Mouse (Mus musculus) C2C12 (cell line): ENCODE results near the gene Sf1. TPM values are rescaled to one million over a fixed set of nuclear protein-coding genes. Genes with fewer than 3 reads are reported as not detected.

Experiments
- H3K27me3 ChIP-seq: one replicate; pipeline ENCODE4 v1.6.1; 2011; ENCODE audit not compliant: control insufficient read depth, insufficient read depth, insufficient read length
- H3K36me3 ChIP-seq: one replicate; pipeline ENCODE4 v1.6.1; 2011; ENCODE audit not compliant: control insufficient read depth, insufficient read depth
- H3K4me3 ChIP-seq: one replicate; pipeline ENCODE4 v1.5.1; 2011; ENCODE audit warnings: mild to moderate bottlenecking, control low read depth; ENCODE audit not compliant: poor library complexity, insufficient read depth, severe bottlenecking
- H3K79me2 ChIP-seq: one replicate; pipeline ENCODE4 v1.6.1; 2011; ENCODE audit not compliant: control insufficient read depth, insufficient read depth
- H3K79me3 ChIP-seq: one replicate; pipeline ENCODE4 v1.6.1; 2011; ENCODE audit warnings: low read depth, control low read depth
- H3ac ChIP-seq: one replicate; pipeline ENCODE3; 2011; ENCODE audit warnings: low read depth; ENCODE audit not compliant: control insufficient read depth, insufficient read length
- CEBPB ChIP-seq: IDR thresholded peaks from one replicate; pipeline ENCODE4 v1.6.1; 2011; ENCODE audit warnings: low read depth, mild to moderate bottlenecking, control low read depth, moderate library complexity
- CTCF ChIP-seq: IDR thresholded peaks from one replicate; pipeline ENCODE4 v1.5.1; 2011; ENCODE audit not compliant: control insufficient read depth, insufficient read depth, insufficient read length
- FOSL1 ChIP-seq: IDR thresholded peaks from one replicate; pipeline ENCODE4 v1.8.0; 2011; ENCODE audit warnings: mild to moderate bottlenecking, low read length; ENCODE audit not compliant: poor library complexity, insufficient read depth, severe bottlenecking
- MAX ChIP-seq: IDR thresholded peaks from one replicate; pipeline ENCODE4 v1.6.1; 2011; ENCODE audit warnings: mild to moderate bottlenecking, control low read depth
- MYOD1 ChIP-seq: IDR thresholded peaks from one replicate; pipeline ENCODE4 v1.6.1; 2011; ENCODE audit warnings: low read depth; ENCODE audit not compliant: control insufficient read depth, insufficient read length
- MYOG ChIP-seq: IDR thresholded peaks from one replicate; pipeline ENCODE4 v1.6.1; 2011; ENCODE audit not compliant: control insufficient read depth, insufficient read length; ENCODE audit errors: extremely low read depth
- USF1 ChIP-seq: IDR thresholded peaks from one replicate; pipeline ENCODE4 v1.6.1; 2011; ENCODE audit warnings: low read depth, mild to moderate bottlenecking, control low read depth, moderate library complexity
- polyA plus RNA-seq: library from polyadenylated mRNA; unstranded; fragments of >200 nt; fragmentation: generic; extraction: Trizol; gene quantifications from one replicate; pipeline ENCODE4 v1.2.1, GENCODE M21; 2012; ENCODE audit warnings: missing spikeins

Sf1 gene
- polyA plus RNA-seq, 1 experiment = 138 TPM

DNA sequence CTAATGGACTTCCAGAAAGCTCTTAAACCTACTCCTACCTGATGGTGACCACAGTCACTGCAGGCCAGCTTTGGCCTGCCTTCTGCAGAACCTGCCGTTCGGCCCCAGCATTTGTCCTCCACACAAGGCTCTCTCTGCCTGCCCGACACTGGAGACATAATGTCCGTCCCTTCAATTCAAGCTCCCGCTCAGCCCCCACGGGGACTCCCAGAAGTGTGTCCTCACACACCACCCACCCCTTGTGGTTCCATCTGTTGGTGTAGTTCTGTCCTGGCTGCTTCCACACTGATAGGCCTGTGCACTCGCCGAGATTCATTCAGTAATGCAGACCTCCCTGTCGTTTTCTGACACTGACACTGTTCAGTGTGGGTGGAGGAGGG, 57.7 kb downstream of the Sf1 start:
- no peak for TF ChIP-seq USF1
- TF ChIP-seq MYOG = no peak
- TF ChIP-seq CEBPB = no peak
- no peak for TF ChIP-seq MAX
- TF ChIP-seq FOSL1 = no peak
- no peak for TF ChIP-seq CTCF
- no peak for TF ChIP-seq MYOD1
- Histone ChIP-seq H3K79me2 (no peaks in the 10 kb centered on the region), H3K27me3 (peaks cover 82% of the 10 kb centered on the region), H3ac (no peak overlapping the region), H3K79me3 (no peaks in the 10 kb centered on the region), H3K4me3 (no peak overlapping the region), H3K36me3 (no peaks in the 10 kb centered on the region)

DNA sequence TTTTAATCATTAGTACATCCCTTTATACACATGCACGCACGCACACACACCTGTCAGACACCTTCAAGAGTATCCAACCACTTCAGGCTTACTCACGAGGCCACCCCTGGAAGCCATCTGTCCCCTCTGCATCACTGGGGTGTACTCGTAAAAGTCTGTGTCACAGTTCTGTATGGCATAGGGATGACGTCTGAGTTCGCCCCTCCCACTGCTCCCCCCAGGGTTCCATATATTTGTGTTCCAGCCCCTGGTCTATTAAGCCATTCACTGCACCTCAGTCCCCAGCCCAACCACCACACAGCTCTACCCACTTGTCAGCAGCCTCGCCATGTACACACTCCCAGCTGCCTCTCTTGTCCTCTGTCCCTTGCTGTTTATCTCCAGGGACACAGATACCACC, 58.5 kb downstream of the Sf1 start:
- no peaks in the 10 kb centered on the region for H3K36me3 ChIP-seq
- no peak overlapping the region for H3K4me3 ChIP-seq
- no peak overlapping the region for H3ac ChIP-seq
- H3K79me2 ChIP-seq = no peaks in the 10 kb centered on the region
- TF ChIP-seq MAX (no peak), CEBPB (no peak), MYOD1 (no peak), USF1 (no peak), FOSL1 (no peak), MYOG (no peak), CTCF (no peak)
- peaks cover 74% of the 10 kb centered on the region for H3K27me3 ChIP-seq
- no peaks in the 10 kb centered on the region for H3K79me3 ChIP-seq

DNA sequence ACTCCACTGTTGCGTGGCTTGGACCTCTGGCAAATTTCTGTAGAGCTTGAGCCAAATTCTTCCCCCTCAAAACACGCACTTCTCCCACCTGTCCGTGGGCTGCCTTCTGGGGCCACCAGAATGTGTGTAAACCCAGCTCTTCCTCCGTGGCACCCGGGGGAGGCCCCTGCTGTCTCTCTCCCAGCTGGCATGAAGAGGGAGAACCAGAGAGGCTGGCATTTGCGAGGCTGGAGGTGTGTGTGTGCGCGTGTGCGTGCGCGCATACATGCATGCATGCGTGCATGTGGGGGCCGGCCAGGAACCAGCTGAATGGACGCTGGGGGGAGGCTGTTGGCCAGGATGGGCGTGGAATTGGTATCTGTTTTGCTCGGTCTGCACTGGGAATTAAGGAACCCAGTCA, 59.8 kb downstream of the Sf1 start:
- TF ChIP-seq CEBPB = no peak
- TF ChIP-seq MYOG = no peak
- TF ChIP-seq MAX = no peak
- TF ChIP-seq CTCF = no peak
- TF ChIP-seq FOSL1 = no peak
- no peak for TF ChIP-seq MYOD1
- TF ChIP-seq USF1 = no peak
- Histone ChIP-seq H3K36me3 (no peaks in the 10 kb centered on the region), H3K27me3 (peaks cover 76% of the 10 kb centered on the region), H3ac (no peak overlapping the region), H3K4me3 (no peak overlapping the region), H3K79me2 (no peaks in the 10 kb centered on the region), H3K79me3 (no peaks in the 10 kb centered on the region)

DNA sequence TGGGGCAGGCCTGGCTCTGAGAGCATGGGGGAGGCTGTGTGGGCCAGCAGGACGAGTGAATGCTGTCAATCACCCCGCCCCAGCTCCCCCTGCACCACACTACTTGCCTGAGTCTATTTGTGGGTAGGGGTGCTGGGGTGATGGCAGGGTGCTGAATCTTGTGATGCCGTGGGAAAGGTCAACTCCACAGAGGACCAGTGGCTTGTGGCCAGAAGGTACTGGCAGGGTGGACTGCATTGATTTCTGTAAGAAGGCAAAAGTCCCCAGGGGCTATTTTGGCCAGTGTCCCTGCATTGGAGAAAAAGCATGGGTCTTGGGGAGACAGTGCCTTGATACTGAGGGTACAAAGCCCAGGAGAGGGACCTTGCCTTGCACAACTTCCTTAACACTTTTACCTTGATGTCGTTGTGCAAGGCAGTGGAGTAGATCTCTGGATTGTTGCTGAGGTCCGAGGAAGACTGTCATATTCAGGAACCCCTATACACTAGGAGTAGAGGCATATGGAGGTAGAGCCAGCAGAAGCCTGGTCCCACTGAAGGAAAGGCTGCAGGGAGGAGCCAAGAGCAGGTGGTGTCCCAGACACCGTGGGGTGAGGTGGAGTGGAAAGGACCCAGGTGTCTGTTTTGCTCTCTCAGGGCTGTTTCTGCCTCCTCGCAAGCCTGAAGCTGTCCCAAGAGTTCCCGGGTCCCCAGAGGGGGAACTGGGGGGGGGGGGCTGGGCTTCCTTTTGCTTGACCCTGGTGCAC, 60.8 kb downstream of the Sf1 start:
- Histone ChIP-seq H3K79me3 (no peaks in the 10 kb centered on the region), H3K79me2 (no peaks in the 10 kb centered on the region), H3K36me3 (no peaks in the 10 kb centered on the region), H3ac (no peak overlapping the region), H3K27me3 (peaks cover 76% of the 10 kb centered on the region), H3K4me3 (no peak overlapping the region)
- TF ChIP-seq CEBPB (no peak), MYOG (no peak), FOSL1 (no peak), MAX (no peak), USF1 (no peak), MYOD1 (no peak), CTCF (no peak)

DNA sequence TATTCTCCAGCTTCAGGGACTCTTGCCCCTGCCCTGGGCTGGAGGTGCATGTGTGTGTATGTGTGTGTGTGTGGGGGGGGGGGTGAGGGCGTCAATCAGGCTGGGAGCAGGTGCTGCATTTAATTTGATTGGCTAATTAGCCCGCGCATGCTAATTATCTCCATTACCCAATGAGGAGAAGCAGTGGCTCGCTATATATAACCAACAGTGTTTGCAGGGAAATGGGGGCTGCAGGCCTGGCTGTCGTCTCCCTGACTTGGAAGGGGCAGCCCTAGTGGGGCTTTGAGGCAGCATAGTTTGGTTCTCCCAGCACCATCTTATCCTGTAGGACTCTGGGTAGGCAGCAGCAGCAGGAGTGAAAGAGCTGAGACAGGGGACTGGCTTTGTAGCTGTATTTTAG, 62.1 kb downstream of the Sf1 start:
- TF ChIP-seq USF1 (no peak), MAX (no peak), FOSL1 (no peak), MYOD1 (no peak), MYOG (no peak), CEBPB (no peak), CTCF (no peak)
- Histone ChIP-seq H3ac (no peak overlapping the region), H3K4me3 (no peak overlapping the region), H3K79me2 (no peaks in the 10 kb centered on the region), H3K79me3 (no peaks in the 10 kb centered on the region), H3K27me3 (peaks cover 76% of the 10 kb centered on the region), H3K36me3 (no peaks in the 10 kb centered on the region)
